Mouse (Mus musculus): Measurements from ENCODE around the gene Actc1. TPM values are rescaled to one million over a fixed set of nuclear protein-coding genes. Genes with fewer than 3 reads are reported as not detected.

Actc1 gene
- under 1 TPM in 1 of 2 experiments, not detected in 1; 0.34 TPM for total RNA-seq (2023)

GRCm38 (mm10) chr2:114052696-114053598 is at the start of gene Actc1:
Gene Actc1 (minus strand): TSS chr2:114053548.

GRCm38 (mm10) chr2:114013295-114013771 is 40.0 kb downstream of the Actc1 start, which contains the start of gene Gjd2:
Gene Gjd2 (minus strand): TSS chr2:114013619.

Other genes starting within 250 kb of the Actc1 start
- gene Scg5, start 224.4 kb downstream of the Actc1 start, total RNA-seq (2023): 1 to 10 TPM; 1.0 to 1.3 TPM
- gene Arhgap11a, start 204.9 kb downstream of the Actc1 start, total RNA-seq (2023): 10 to 100 TPM; 30.0 to 35.6 TPM
- gene Gjd2, start 39.9 kb downstream of the Actc1 start, total RNA-seq (2023): not detected
- gene Aqr, start 133.5 kb upstream of the Actc1 start, total RNA-seq (2023): 10 to 100 TPM; 53.9 to 56.9 TPM
- 10 to 100 TPM; 11.0 to 12.6 TPM for gene Zfp770, start 147.9 kb upstream of the Actc1 start, total RNA-seq (2023)

Measured in monocyte, adult 59 days (primary cell).